Mouse (Mus musculus) thymus, postnatal 36 days (tissue): Measurements from ENCODE around the gene Pmp22.

Source experiments
- DNase-seq, 2 experiments: peaks; one replicate each; pipeline ENCODE4 v3.0.0; 2022; ENCODE audit warnings: mixed read lengths in 2 of 2

Pmp22 gene

GRCm38 (mm10) chr11:63129375-63129774 is 593 bp downstream of the Pmp22 start:
- no peak for DNase-seq

- no peak for DNase-seq
Observed at GRCm38 (mm10) chr11:63129840-63130239, 1.1 kb downstream of the Pmp22 start.

GRCm38 (mm10) chr11:63130497-63130896 is 1.7 kb downstream of the Pmp22 start:
- DNase-seq: no peak

DNA sequence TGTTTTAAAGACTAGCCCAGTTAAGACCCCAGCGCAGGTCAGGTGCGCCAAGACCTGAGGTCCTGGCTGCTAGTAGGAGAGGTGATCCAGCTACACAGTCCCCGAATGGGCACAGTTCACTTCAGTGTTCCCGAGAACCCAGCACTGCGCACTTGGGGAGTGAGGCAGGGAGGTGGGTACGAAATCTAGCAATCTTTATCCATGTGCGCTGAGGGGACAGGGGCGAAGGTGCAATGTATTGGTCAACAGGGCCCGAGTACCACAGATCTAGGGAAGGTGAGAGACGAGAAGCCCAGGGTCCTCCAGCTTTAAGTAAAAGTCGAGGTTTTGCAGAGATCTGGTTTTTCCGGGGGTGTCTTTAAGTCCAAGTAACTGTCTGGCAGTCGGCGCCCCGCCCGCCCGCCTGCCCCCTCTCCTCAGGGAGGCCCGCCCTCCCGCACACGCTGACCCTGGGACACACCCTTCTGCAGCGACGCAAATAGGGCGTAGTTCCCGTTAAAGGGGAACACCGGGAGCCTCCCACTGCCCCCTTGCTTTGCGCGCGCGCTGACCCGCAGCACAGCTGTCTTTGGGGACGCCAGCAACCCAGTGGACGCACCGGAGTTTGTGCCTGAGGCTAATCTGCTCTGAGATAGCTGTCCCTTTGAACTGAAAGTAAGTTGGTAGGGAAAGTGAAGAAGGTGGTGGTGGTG is 2.4 kb downstream of the Pmp22 start:
- no peak for DNase-seq

GRCm38 (mm10) chr11:63131693-63132040 is 2.9 kb downstream of the Pmp22 start:
- no peak for DNase-seq

DNA sequence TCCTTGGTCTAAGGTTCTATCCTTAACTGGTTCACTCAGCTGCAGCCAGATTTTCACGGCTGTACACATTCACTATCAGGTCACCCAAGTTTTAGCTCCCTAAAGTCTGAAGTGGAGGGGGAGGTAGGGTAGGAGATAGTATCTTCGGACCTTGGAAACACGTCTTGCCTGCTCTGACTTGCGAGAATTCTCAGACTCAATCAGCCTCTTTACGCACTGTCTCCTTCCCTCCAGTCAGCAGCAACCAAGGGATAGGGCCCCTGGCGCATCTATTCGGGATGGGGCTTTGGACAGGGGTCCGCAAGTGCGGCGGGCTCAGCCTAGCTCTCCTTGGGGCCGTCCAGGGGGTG is 3.3 kb downstream of the Pmp22 start:
- no peak for DNase-seq

DNA sequence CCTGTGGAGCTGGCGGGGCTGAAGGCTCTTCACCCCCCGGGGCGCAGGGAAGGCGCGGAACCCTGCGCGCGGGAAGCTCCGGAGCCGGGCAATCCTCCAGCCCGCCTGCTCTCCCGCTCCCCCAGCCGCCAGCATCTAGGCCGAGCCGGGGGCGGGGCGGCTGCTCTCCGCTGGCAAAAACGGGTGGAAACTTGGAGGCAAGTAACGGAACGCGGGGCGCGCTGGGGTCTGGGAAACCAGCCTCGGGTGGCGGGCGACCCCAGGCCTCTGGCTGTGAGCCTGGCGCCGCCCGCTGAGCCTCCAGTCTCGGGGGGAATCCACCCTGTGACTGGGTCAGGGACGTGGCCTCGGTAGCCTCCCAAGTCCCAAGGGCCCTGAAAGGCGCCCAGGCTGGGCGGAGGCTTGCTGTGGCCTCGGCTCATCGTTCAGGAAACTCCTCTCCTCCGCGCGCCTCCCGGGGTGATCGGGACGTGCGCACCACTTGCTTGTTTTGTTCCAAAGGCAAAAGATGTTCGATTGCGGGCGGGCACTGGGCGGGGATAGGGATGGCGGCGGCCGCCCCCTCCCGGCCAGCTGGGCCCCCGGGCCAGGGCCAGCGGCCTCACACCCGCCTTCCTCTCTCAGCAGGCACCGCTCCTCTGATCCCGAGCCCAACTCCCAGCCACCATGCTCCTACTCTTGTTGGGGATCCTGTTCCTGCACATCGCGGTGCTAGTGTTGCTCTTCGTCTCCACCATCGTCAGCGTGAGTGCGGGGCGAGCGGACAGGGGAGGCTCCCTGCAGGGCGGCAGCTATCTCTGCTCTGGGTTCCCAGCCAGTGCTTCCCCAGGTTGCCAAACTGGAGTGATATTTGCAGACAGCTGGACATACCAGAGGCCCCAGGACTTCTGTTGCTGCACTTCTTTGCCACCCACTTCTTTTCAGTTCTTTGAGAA is 4.0 kb downstream of the Pmp22 start:
- DNase-seq: no peak

- DNase-seq: no peak
Observed at GRCm38 (mm10) chr11:63134021-63134420, 5.2 kb downstream of the Pmp22 start.

GRCm38 (mm10) chr11:63134742-63135482 is 6.1 kb downstream of the Pmp22 start:
- no peak for DNase-seq

DNA sequence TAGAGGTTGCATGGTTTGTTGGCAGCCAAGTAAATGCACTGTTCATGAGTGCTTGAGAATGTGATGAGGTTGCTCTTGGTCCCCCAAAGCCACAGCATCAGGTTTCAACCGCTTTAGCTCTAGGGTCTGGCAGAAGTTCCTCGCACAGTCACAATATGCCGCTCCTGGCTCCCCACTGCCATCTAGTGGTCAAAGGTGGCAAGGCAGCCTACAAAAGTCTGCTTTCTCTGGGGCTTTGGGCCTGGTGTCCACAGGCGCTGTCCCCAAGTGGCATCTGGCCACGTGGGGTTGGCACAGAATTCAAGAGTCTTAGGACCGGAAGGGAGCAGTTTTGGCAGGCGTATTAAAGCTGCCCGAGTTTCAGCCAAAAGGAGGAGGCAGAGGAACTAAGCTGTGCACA is 6.8 kb downstream of the Pmp22 start:
- DNase-seq: peak; percentile 58 to 71

DNA sequence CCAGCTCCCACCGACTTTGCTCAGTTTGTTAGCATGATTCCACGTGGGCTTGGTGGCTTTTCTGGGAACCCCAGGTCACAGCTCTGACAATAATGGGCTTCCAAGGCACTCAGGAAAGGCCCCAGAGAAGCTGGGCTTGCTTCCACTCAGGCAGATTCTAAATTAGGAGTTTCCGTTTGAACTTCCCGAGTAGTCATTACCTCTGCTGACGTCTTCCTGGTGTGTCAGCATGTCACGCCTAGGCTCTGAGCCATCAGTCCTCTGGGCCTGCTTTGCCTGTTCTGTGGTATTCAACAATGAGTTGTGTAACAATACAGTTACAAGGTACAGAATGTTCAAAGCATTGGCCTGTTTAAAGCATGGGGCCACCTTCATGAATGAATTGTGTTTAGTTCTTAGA is 7.4 kb downstream of the Pmp22 start:
- no peak for DNase-seq

GRCm38 (mm10) chr11:63136836-63137416 is 8.1 kb downstream of the Pmp22 start:
- DNase-seq: no peak

GRCm38 (mm10) chr11:63138739-63139138 is 10.0 kb downstream of the Pmp22 start:
- no peak for DNase-seq

GRCm38 (mm10) chr11:63142311-63142710 is 13.5 kb downstream of the Pmp22 start:
- DNase-seq: no peak

DNA sequence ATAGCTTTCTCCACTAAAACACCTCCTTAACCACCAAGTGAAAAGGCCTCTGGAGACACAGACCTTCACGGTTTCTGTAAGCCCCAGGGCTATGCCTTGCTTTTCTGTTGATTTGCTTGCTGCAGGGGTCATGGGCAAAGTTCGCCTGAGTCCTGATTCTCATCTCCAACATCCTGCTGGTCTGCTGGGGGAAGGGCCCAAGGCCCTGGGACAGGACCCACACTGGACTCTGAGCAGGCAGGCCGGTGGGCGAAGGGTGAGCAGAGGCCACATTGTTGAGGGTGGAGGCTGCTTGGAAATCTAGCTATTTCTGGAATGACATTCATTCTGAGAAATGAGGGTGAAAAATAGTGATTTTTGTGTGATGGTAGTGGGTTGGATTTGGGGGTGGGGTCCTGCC is 14.0 kb downstream of the Pmp22 start:
- no peak for DNase-seq

- DNase-seq: no peak
Observed at GRCm38 (mm10) chr11:63143486-63143885, 14.7 kb downstream of the Pmp22 start.

DNA sequence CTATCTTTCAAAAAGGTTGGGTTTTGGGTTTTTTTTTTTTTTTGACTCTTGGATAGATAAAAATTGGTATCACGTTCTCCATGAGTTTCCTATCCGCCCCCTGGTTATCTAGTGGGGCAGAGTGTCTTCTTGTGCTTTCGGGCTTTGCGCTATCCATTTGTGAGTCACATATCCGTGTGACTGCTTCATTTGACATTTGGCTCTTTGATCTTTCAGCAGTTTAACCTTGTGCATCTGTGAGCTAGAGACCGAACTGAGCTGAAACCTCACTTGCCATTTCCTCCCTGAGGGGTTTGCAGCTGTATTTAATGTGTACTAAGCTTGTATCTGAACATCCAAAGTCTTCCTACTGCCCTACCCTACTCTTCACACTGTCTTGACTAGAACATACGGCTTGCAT is 17.8 kb downstream of the Pmp22 start:
- peak in 1 of 2 experiments; percentile 22 for DNase-seq

- no peak for DNase-seq
Observed at GRCm38 (mm10) chr11:63148276-63148675, 19.5 kb downstream of the Pmp22 start.

GRCm38 (mm10) chr11:63151857-63152256 is 23.1 kb downstream of the Pmp22 start:
- no peak for DNase-seq

GRCm38 (mm10) chr11:63157117-63157516 is 28.3 kb downstream of the Pmp22 start:
- no peak for DNase-seq

DNA sequence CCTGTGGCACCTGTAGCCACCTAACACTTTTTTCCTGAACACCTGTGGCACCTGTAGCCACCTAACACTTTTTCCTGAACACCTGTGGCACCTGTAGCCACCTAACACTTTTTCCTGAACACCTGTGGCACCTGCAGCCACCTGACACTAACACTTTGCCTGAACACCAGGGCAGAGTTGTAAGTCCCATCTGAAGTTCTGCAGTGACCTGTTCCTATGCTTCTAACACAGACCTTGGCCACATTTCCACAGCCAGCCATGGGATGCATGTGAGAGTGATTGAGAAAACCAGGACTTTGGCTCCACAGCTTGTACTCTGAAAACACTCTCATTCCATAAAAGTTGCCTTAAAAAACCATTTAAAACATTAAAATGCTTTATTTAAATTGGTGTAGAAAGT is 32.1 kb downstream of the Pmp22 start:
- DNase-seq: no peak

DNA sequence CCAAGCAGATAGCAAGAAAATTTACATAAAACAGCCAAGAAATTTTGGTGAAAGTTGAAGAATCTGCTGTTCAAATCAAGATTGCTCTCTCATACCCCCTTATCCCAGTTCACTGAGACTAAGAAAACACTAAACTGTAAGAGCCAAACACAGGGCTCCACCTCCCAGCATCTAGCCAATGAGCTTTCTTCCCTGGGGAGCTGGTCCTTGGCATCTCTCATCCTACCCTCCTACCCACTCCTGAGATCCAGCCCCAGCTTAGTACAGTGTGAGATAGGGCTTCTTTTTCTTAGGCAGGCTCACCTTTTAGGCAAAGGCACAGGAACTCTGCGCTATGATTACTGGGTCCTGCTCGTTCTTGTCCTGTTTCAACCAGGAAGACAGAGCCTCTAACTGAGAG is 34.0 kb downstream of the Pmp22 start:
- DNase-seq: no peak

GRCm38 (mm10) chr11:63163550-63163949 is 34.8 kb downstream of the Pmp22 start:
- DNase-seq: no peak
